Mouse (Mus musculus): ENCODE results near the gene Kazn.

DNA sequence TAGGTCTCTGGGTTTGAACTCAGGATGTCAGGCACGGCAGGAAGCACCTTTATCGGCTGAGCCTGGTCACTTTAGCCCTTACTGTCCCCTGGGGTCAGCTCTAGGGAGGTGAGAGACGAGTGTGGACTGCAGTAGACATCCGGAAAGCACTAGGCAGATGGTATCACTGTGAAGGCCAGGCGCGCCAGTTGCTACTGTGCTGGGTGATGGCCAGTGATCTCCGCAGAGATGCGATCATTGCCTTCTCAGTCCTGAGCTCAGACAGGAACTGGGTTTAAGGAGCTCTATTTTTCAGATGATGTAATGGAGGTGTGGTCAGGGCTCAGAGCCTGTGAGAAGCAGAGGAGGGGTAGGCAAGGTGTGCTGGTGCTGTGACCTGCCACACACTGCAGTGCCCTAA is 183.6 kb downstream of the Kazn start:
- TF ChIP-seq CTCF (IDR thresholded peaks at IDR 0.05; ENCODE audit: control insufficient read depth, insufficient read depth, insufficient read length) (no peak), USF1 (IDR thresholded peaks at IDR 0.05; ENCODE audit: low read depth) (no peak), MYOG (IDR thresholded peaks at IDR 0.05; ENCODE audit: control insufficient read depth, extremely low read depth, insufficient read length) (no peak), MAX (IDR thresholded peaks at IDR 0.05) (no peak)

All from C2C12 (cell line).